Mouse (Mus musculus) myocyte (in vitro differentiated cells): ENCODE data around the gene Rpl35a. TPM values are rescaled to one million over a fixed set of nuclear protein-coding genes. Genes with fewer than 3 reads are reported as not detected.

Experiments used
- H3K27me3 ChIP-seq: one replicate; pipeline ENCODE4 v1.6.1; 2011; ENCODE audit not compliant: control insufficient read depth, insufficient read depth, insufficient read length
- H3K36me3 ChIP-seq: one replicate; pipeline ENCODE4 v1.6.1; 2011; ENCODE audit not compliant: control insufficient read depth, insufficient read depth
- H3K4me2 ChIP-seq: one replicate; pipeline ENCODE4 v1.6.1; 2011; ENCODE audit warnings: low read depth, control low read depth
- H3K4me3 ChIP-seq: one replicate; pipeline ENCODE4 v1.5.1; 2011; ENCODE audit warnings: mild to moderate bottlenecking, control low read depth, moderate library complexity
- H3K79me2 ChIP-seq: one replicate; pipeline ENCODE4 v1.6.1; 2011; ENCODE audit not compliant: control insufficient read depth, insufficient read depth
- H3ac ChIP-seq: one replicate; pipeline ENCODE4 v1.6.1; 2011; ENCODE audit not compliant: control insufficient read depth, insufficient read length
- CEBPB ChIP-seq: IDR thresholded peaks from 2 replicates; pipeline ENCODE4 v1.6.1; 2011; ENCODE audit warnings: mild to moderate bottlenecking, moderate library complexity; ENCODE audit not compliant: poor library complexity, insufficient read depth, severe bottlenecking
- E2F4 ChIP-seq: IDR thresholded peaks from one replicate; pipeline ENCODE4 v1.6.1; 2011; ENCODE audit warnings: mild to moderate bottlenecking, control low read depth, moderate library complexity; ENCODE audit not compliant: insufficient read depth
- MAX ChIP-seq: IDR thresholded peaks from one replicate; pipeline ENCODE4 v1.6.1; 2011; ENCODE audit warnings: low read depth, mild to moderate bottlenecking, control low read depth
- MYOD1 ChIP-seq, 3 experiments: IDR thresholded peaks; one replicate each; pipeline ENCODE4 v1.6.1; 2011; ENCODE audit warnings: control low read depth in 2 of 3, low read depth in 2 of 3, mild to moderate bottlenecking in 2 of 3, moderate library complexity in 1 of 3; ENCODE audit not compliant: insufficient read length in 2 of 3, control insufficient read depth in 1 of 3
- MYOG ChIP-seq, 3 experiments: IDR thresholded peaks; one replicate each; pipeline ENCODE4 v1.6.1; 2011; ENCODE audit warnings: control low read depth in 2 of 3, low read depth in 2 of 3, mild to moderate bottlenecking in 2 of 3; ENCODE audit not compliant: insufficient read length in 2 of 3, control insufficient read depth in 1 of 3, insufficient read depth in 1 of 3
- POLR2A ChIP-seq: IDR thresholded peaks from one replicate; pipeline ENCODE4 v1.6.1; 2011; ENCODE audit warnings: low read depth, mild to moderate bottlenecking, control low read depth, moderate library complexity; ENCODE audit not compliant: insufficient read length
- POLR2AphosphoS2 ChIP-seq: IDR thresholded peaks from one replicate; pipeline ENCODE4 v1.6.1; 2011; ENCODE audit warnings: low read depth, control low read depth; ENCODE audit not compliant: insufficient read length
- REST ChIP-seq: IDR thresholded peaks from one replicate; pipeline ENCODE4 v1.6.1; 2011; ENCODE audit warnings: mild to moderate bottlenecking, control low read depth, moderate library complexity; ENCODE audit not compliant: insufficient read depth, insufficient read length
- SRF ChIP-seq: IDR thresholded peaks from one replicate; pipeline ENCODE4 v1.6.1; 2011; ENCODE audit warnings: low read depth; ENCODE audit not compliant: control insufficient read depth, insufficient read length
- TCF12 ChIP-seq: IDR thresholded peaks from one replicate; pipeline ENCODE4 v1.6.1; 2011; ENCODE audit warnings: mild to moderate bottlenecking, control low read depth; ENCODE audit not compliant: poor library complexity, insufficient read depth, severe bottlenecking
- TCF3 ChIP-seq: IDR thresholded peaks from one replicate; pipeline ENCODE4 v1.6.1; 2011; ENCODE audit warnings: low read depth, control low read depth; ENCODE audit not compliant: insufficient read length
- USF1 ChIP-seq: IDR thresholded peaks from one replicate; pipeline ENCODE4 v1.6.1; 2011; ENCODE audit warnings: low read depth, mild to moderate bottlenecking, control low read depth, moderate library complexity
- polyA plus RNA-seq: library from polyadenylated mRNA; unstranded; fragments of >200 nt; fragmentation: generic; extraction: Trizol; gene quantifications from one replicate; pipeline ENCODE4 v1.2.1, GENCODE M21; 2012; ENCODE audit warnings: missing spikeins

The Rpl35a gene
- polyA plus RNA-seq, 1 experiment, result 2,314 TPM

DNA sequence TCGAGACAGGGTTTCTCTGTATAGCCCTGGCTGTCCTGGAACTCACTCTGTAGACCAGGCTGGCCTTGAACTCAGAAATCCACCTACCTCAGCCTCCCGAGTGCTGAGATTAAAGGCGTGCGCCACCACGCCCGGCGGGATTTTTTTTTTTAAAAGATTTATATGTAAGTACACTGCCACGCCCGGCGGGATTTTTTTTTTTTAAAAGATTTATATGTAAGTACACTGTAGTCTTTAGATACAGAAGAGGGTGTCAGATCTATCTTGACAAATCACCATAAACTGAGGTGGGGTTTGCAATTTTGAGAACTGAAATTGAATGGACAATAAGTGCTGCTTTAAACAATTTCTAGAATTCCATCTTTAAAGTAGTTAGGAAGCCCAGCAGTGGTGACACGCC is 5.1 kb downstream of the Rpl35a start:
- Histone ChIP-seq H3K27me3 (no peaks in the 10 kb centered on the region), H3K36me3 (peaks cover 27% of the 10 kb centered on the region), H3K4me2 (peak overlapping the region; percentile 82), H3K4me3 (peak overlapping the region; percentile 25), H3K79me2 (peaks cover 31% of the 10 kb centered on the region), H3ac (no peak overlapping the region)
- TF ChIP-seq POLR2A, result no peak
- TF ChIP-seq SRF, result no peak
- TF ChIP-seq TCF3, result no peak
- TF ChIP-seq E2F4, result no peak
- TF ChIP-seq TCF12, result no peak
- no peak for TF ChIP-seq CEBPB
- TF ChIP-seq POLR2AphosphoS2, result no peak
- TF ChIP-seq REST, result no peak
- no peak for TF ChIP-seq MYOD1 (IDR thresholded peaks at IDR 0.05; ENCODE audit: control insufficient read depth in 1 of 3, insufficient read length in 2 of 3, low read depth in 2 of 3)
- TF ChIP-seq MAX, result no peak
- TF ChIP-seq USF1, result no peak
- TF ChIP-seq MYOG (IDR thresholded peaks at IDR 0.05; ENCODE audit: control insufficient read depth in 1 of 3, insufficient read depth in 1 of 3, insufficient read length in 2 of 3, low read depth in 2 of 3), result no peak

DNA sequence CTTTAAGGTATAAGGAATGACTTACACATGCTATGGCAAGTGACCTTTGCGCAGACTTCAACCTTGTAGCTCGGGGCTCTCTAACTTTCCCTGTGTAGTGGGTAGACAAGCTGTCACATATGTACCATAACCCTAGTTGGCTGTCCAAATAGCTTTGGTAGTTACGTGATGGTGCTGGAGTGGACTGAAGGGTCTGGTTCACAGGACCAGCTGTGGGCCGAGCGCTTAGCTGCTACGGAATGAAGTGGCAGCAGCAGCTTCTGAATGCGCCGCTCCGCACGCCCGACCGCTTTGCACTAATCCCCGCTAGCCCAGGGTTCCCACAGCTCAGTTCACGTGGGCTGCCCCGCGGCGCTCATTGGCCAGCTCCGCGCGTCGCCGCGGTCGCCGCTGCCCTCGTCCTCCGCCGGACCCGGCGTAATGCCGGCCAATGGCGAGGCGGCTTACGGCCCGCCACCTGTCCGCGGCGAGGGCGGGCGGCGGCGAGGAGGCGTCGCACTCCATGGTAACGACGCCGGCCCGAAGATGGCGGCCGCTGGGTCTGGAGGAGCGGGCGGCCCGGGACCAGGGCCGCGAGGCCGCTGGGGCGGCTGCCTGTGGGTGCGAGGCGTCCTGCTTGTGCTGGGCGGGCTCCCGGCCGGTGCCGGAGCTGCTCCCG is 5.9 kb downstream of the Rpl35a start, which contains the start of gene Lmln:
TSS of gene Lmln (plus strand) at position 498 of the 658 bp plus-strand sequence.
- H3K4me2 ChIP-seq, result peak within 1 kb of the TSS; percentile 82
- peak within 1 kb of the TSS; percentile 25 for H3K4me3 ChIP-seq
- H3ac ChIP-seq, result peak within 1 kb of the TSS; percentile 33
- H3K36me3 ChIP-seq, result peaks cover 27% of the 10 kb centered on the region
- peaks cover 24% of the 10 kb centered on the region for H3K79me2 ChIP-seq
- no peak for TF ChIP-seq REST
- peak in 2 of 3 experiments; percentile 84 to 88 for TF ChIP-seq MYOG (IDR thresholded peaks at IDR 0.05; ENCODE audit: control insufficient read depth in 1 of 3, insufficient read depth in 1 of 3, insufficient read length in 2 of 3, low read depth in 2 of 3)
- no peak for TF ChIP-seq TCF3
- TF ChIP-seq E2F4, result no peak
- TF ChIP-seq POLR2A, result peak; percentile 83
- TF ChIP-seq USF1, result peak; percentile 79
- no peak for TF ChIP-seq SRF
- TF ChIP-seq CEBPB, result no peak
- peak; percentile 100 for TF ChIP-seq POLR2AphosphoS2
- peak in 2 of 3 experiments; percentile 83 to 94 for TF ChIP-seq MYOD1 (IDR thresholded peaks at IDR 0.05; ENCODE audit: control insufficient read depth in 1 of 3, insufficient read length in 2 of 3, low read depth in 2 of 3)
- TF ChIP-seq TCF12, result no peak
- TF ChIP-seq MAX, result no peak
- no peaks in the 10 kb centered on the region for H3K27me3 ChIP-seq

DNA sequence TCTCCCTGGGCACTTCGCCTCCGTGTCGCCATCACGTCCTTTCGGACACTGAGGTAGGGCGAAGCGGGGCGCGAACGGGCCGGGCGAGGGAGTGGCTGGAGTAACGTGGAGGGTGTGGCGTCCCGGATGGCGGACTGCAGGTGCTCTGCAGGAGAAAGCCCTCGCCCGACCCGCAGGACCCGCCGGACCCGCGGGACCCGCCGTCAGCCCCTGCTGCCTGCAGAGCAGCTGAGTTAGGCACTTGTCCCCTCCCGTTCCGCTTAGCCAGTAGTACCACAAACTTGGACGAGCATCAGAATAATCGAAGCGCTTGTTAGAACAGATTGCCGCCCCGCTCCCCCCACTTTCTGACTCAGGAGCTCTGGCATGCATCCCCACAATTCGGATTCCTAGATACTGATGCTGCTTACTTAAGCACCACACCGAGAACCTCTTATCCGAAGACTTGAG is 6.5 kb downstream of the Rpl35a start:
- H3K79me2 ChIP-seq, result peaks cover 18% of the 10 kb centered on the region
- H3K36me3 ChIP-seq, result peaks cover 27% of the 10 kb centered on the region
- TF ChIP-seq TCF3 (no peak), USF1 (no peak), MYOD1 (IDR thresholded peaks at IDR 0.05; ENCODE audit: control insufficient read depth in 1 of 3, insufficient read length in 2 of 3, low read depth in 2 of 3) (peak in 1 of 3 experiments; percentile 23), REST (no peak), CEBPB (no peak)
- H3K27me3 ChIP-seq, result no peaks in the 10 kb centered on the region
- H3K4me2 ChIP-seq, result peak overlapping the region; percentile 79
- H3ac ChIP-seq, result peak overlapping the region; percentile 33
- H3K4me3 ChIP-seq, result peak overlapping the region; percentile 25

DNA sequence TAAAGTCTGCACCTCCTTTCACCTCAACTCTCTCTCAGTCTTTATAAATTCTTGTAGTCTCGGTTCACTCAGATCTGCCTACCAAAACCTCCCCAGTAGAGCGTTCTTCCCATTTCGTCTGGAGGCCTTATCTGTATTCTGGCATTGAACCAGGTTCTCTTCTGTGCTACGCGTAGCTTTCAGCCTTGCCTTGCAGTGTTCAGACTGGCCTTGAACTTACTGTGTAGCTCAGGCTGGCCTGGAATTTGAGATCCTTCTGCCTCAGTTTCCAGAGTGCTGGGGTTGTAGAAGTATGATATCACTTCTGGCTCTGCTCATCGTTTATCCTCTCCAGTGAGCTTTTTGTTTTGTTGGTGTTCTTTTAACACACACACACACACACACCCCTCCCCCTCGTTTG is 7.0 kb downstream of the Rpl35a start:
- Histone ChIP-seq H3K79me2 (peaks cover 13% of the 10 kb centered on the region), H3ac (peak overlapping the region; percentile 33), H3K36me3 (peaks cover 22% of the 10 kb centered on the region), H3K4me3 (peak overlapping the region; percentile 25), H3K4me2 (peak overlapping the region; percentile 79), H3K27me3 (no peaks in the 10 kb centered on the region)
- TF ChIP-seq USF1 (no peak), MYOG (IDR thresholded peaks at IDR 0.05; ENCODE audit: control insufficient read depth in 1 of 3, insufficient read depth in 1 of 3, insufficient read length in 2 of 3, low read depth in 2 of 3) (no peak), POLR2AphosphoS2 (no peak), MYOD1 (IDR thresholded peaks at IDR 0.05; ENCODE audit: control insufficient read depth in 1 of 3, insufficient read length in 2 of 3, low read depth in 2 of 3) (no peak), TCF12 (no peak), TCF3 (no peak), CEBPB (no peak), MAX (no peak), POLR2A (no peak), REST (no peak), SRF (no peak), E2F4 (no peak)
